Mouse (Mus musculus) lung, postnatal 0 days (tissue): ENCODE measurements at regions not wholly inside any gene's neighbourhood (a gene's known extent, or its start where the extent isn't known, plus 50 kb on each side); places are given as distances from the start of the nearest gene placed in this dataset.
"Not testable (repeated sequence)": the region's sequence is repeated elsewhere in the genome, so short reads cannot be mapped to it uniquely, and the experiment has no call there.

Experiments used
- ATAC-seq: fragments of 200-750 bp; cut with Nextera tagmentation; 2 replicates; pipeline ENCODE4 v1.8.0; 2017; ENCODE audit warnings: moderate library complexity
- DNase-seq: peaks from one replicate; pipeline ENCODE4 v3.0.0-alpha.2; 2016; ENCODE audit warnings: low spot score
- H3K27ac ChIP-seq: fragments of 300-500 bp; sonication (generic); 2 replicates; pipeline ENCODE4 v1.5.1; 2014; ENCODE audit warnings: antibody characterized with exemption, mild to moderate bottlenecking, low read length, mixed read lengths
- H3K27me3 ChIP-seq: fragments of 300-500 bp; sonication (generic); replicated peaks from 2 replicates; pipeline ENCODE4 v1.6.1; 2014; ENCODE audit warnings: low read length, mixed read lengths; ENCODE audit not compliant: insufficient read depth
- H3K36me3 ChIP-seq: fragments of 300-500 bp; sonication (generic); 2 replicates; pipeline ENCODE4 v1.6.1; 2014; ENCODE audit warnings: low read length, mixed read lengths; ENCODE audit not compliant: insufficient read depth
- H3K4me1 ChIP-seq: fragments of 300-500 bp; sonication (generic); 2 replicates; pipeline ENCODE4 v1.6.1; 2014; ENCODE audit warnings: antibody characterized with exemption, low read depth, low read length, mixed read lengths; ENCODE audit not compliant: insufficient read depth
- H3K4me2 ChIP-seq: fragments of 300-500 bp; sonication (generic); replicated peaks from 2 replicates; pipeline ENCODE4 v1.6.1; 2014; ENCODE audit warnings: low read depth, mild to moderate bottlenecking, low read length, moderate library complexity, mixed read lengths
- H3K4me3 ChIP-seq: fragments of 300-500 bp; sonication (generic); 2 replicates; pipeline ENCODE4 v1.5.1; 2014; ENCODE audit warnings: low read depth, low read length
- H3K9ac ChIP-seq: fragments of 300-500 bp; sonication (generic); replicated peaks from 2 replicates; pipeline ENCODE4 v1.6.1; 2014; ENCODE audit warnings: low read depth, mild to moderate bottlenecking
- H3K9me3 ChIP-seq: fragments of 300-500 bp; sonication (generic); 2 replicates; pipeline ENCODE4 v1.6.1; 2016; ENCODE audit warnings: low read length, mixed read lengths
- CTCF ChIP-seq: IDR thresholded peaks from 2 replicates; pipeline ENCODE4 v1.5.1; 2016; ENCODE audit warnings: antibody characterized with exemption, mild to moderate bottlenecking
- EP300 ChIP-seq: IDR thresholded peaks from 2 replicates; pipeline ENCODE4 v1.6.1; 2016; ENCODE audit warnings: antibody characterized with exemption, mild to moderate bottlenecking, control low read depth
- whole genome bisulfite sequencing: fragments of 180-500 bp; shearing (Covaris S2); extraction: QIAGEN DNeasy Blood & Tissue Kit; methylation state at CpG from one replicate; pipeline ENCODE4 v1.1.7; 2014; 5-methylcytosine and 5-hydroxymethylcytosine counted together

DNA sequence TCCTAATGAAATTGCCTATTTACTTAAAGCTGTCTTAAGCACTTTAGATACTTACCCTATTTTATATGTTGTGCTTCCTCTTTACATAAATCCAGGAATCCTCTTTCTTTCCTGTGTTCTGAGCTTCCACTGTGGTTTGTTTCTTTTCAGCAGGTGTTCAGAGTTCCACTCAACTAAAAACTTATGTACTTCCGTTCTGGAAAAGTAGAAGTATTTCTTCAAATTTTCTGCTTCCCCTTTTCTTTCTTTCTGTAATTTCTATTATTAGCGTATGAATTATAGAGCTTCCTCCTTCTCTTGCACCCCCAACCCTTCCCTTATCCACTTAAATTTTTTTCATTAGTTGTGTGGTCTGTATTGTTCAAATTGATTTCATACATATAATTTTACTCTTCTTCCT is 165.8 kb upstream of the Nudt12 start:
- no peak overlapping the region for H3K27ac ChIP-seq
- DNase-seq (no peak), ATAC-seq (no peak)
- no peak overlapping the region for H3K4me2 ChIP-seq
- H3K36me3 ChIP-seq: no peaks in the 10 kb centered on the region
- H3K9me3 ChIP-seq: no peaks in the 10 kb centered on the region
- no peak overlapping the region for H3K9ac ChIP-seq
- no peaks in the 10 kb centered on the region for H3K4me1 ChIP-seq
- TF ChIP-seq EP300 (no peak), CTCF (no peak)
- WGBS: 75% methylated on average over 2 of the region's 2 CpGs
- H3K4me3 ChIP-seq: no peak overlapping the region
- no peaks in the 10 kb centered on the region for H3K27me3 ChIP-seq

DNA sequence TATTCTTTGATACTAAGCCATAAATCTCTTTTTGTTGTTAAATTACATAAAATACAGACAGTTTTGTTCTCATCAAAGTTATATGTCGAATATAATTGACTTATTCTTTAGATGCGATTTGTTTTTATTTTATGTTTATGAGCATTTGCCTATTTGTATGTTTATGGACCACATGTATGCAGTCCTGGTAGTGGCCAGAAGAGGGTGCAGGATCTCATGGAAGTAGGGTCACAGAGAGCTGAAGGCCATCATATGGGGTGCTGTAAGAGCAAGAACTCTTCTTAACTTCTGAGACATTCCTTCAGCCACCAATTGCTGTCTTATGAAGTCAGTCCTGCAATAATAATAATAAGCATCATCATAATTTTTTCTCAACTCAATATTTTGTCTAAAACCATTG is 143.2 kb upstream of the Nudt12 start:
- no peak for DNase-seq
- Histone ChIP-seq H3K36me3 (no peaks in the 10 kb centered on the region), H3K9me3 (no peaks in the 10 kb centered on the region), H3K4me3 (no peak overlapping the region), H3K9ac (no peak overlapping the region), H3K27me3 (no peaks in the 10 kb centered on the region), H3K4me2 (no peak overlapping the region), H3K27ac (no peak overlapping the region), H3K4me1 (no peaks in the 10 kb centered on the region)
- ATAC-seq: no peak
- no peak for TF ChIP-seq EP300
- WGBS: 66% methylated on average over 2 of the region's 2 CpGs

GRCm38 (mm10) chr17:59143760-59144157 is 130.6 kb upstream of the Nudt12 start:
- Histone ChIP-seq H3K4me1 (no peaks in the 10 kb centered on the region), H3K4me3 (no peak overlapping the region), H3K27me3 (no peaks in the 10 kb centered on the region), H3K9ac (no peak overlapping the region), H3K27ac (no peak overlapping the region), H3K9me3 (no peaks in the 10 kb centered on the region), H3K4me2 (no peak overlapping the region), H3K36me3 (no peaks in the 10 kb centered on the region)
- no peak for DNase-seq
- TF ChIP-seq CTCF (no peak), EP300 (no peak)
- ATAC-seq: no peak
- WGBS: 64% methylated on average over 1 of the region's 1 CpGs

DNA sequence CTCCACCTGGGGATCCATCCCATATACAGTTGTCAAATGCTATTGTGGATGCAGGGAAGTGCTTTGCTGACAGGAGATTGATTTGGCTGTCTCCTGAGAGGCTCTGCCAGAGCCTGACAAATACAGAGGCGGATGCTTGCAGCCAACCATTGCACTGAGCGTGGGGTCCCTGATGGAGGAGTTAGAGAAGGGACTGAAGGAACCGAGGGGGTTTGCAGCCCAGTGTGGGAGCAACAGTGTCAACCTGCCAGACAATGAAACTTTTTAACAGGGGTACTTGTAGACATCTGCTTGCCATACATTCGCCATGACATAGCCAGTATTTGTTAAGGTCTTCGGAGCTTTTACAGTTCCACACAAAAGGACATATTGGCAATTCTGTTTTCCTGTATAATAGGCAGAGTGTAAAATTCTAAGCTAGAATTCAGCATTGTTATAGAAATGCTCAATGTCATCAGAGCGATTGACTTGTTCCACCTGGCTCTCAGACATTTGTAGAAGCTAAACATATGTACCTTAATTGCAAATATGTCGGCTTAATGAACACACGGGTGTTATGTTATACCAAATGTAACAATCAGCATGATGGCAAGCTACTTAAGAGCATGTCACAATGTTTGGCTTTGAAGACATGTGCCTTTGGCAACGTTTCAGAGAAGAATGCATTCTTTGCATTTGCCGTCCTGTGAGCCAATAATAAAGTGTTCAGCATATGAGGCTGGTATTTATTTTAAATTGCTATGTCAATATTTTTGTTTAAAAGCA is 130.0 kb upstream of the Nudt12 start:
- WGBS: 67% methylated on average over 10 of the region's 10 CpGs
- ATAC-seq (no peak), DNase-seq (no peak)
- Histone ChIP-seq H3K9ac (no peak overlapping the region), H3K27ac (no peak overlapping the region), H3K36me3 (no peaks in the 10 kb centered on the region), H3K4me2 (no peak overlapping the region), H3K9me3 (no peaks in the 10 kb centered on the region), H3K4me3 (no peak overlapping the region), H3K4me1 (no peaks in the 10 kb centered on the region), H3K27me3 (no peaks in the 10 kb centered on the region)
- TF ChIP-seq CTCF: no peak
- TF ChIP-seq EP300: no peak

- ATAC-seq (no peak), DNase-seq (no peak)
- 67% methylated on average over 2 of the region's 2 CpGs for WGBS
- no peaks in the 10 kb centered on the region for H3K36me3 ChIP-seq
- no peak overlapping the region for H3K4me3 ChIP-seq
- H3K4me1 ChIP-seq: no peaks in the 10 kb centered on the region
- H3K4me2 ChIP-seq: no peak overlapping the region
- H3K9ac ChIP-seq: no peak overlapping the region
- no peak overlapping the region for H3K27ac ChIP-seq
- no peaks in the 10 kb centered on the region for H3K27me3 ChIP-seq
- no peak for TF ChIP-seq CTCF
- no peak for TF ChIP-seq EP300
- no peaks in the 10 kb centered on the region for H3K9me3 ChIP-seq
Observed at GRCm38 (mm10) chr17:59138791-59139190, 125.6 kb upstream of the Nudt12 start.

GRCm38 (mm10) chr17:59099376-59099775 is 86.2 kb upstream of the Nudt12 start:
- H3K27ac ChIP-seq: no peak overlapping the region

GRCm38 (mm10) chr17:59076846-59077245 is 63.7 kb upstream of the Nudt12 start:
- H3K27me3 ChIP-seq, DNase-seq, H3K9ac ChIP-seq, H3K4me3 ChIP-seq, H3K9me3 ChIP-seq, H3K36me3 ChIP-seq, H3K4me1 ChIP-seq, H3K27ac ChIP-seq, ATAC-seq, H3K4me2 ChIP-seq: not testable (repeated sequence)
- 78% methylated on average over 2 of the region's 6 CpGs for WGBS

More at GRCm38 (mm10) chr17:59099376-59099775, 86.2 kb upstream of the Nudt12 start:
- Histone ChIP-seq H3K36me3 (no peaks in the 10 kb centered on the region), H3K4me2 (no peak overlapping the region), H3K4me3 (no peak overlapping the region), H3K4me1 (no peaks in the 10 kb centered on the region), H3K27me3 (no peaks in the 10 kb centered on the region), H3K9me3 (no peaks in the 10 kb centered on the region), H3K9ac (no peak overlapping the region)
- TF ChIP-seq EP300 (no peak), CTCF (peak; percentile 39; the same call in 1 of the 2 replicates)
- ATAC-seq: no peak
- 7% methylated on average over 5 of the region's 5 CpGs for WGBS
- DNase-seq: no peak

DNA sequence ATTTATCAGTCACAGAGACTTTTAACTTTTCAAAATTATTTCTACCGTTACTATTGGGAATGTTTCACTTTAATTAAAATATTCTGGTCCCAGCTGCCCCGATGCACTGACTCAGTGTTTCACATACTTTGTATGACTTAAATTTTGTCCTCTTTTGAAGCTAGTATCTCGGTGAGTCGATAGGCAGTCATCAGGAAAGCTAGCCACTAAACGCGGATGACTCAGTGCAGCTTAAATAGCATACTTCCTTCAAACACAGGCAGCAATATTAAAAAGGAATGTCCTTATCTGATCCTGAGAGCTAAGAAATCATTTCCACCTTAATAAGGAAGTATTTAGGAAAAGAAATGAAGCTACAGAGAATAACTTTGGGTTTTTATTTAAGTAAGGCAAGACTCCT is 63.2 kb upstream of the Nudt12 start:
- not testable (repeated sequence) for H3K9me3 ChIP-seq, DNase-seq, ATAC-seq, H3K4me2 ChIP-seq, H3K36me3 ChIP-seq, H3K4me3 ChIP-seq, H3K27ac ChIP-seq, H3K9ac ChIP-seq, H3K4me1 ChIP-seq, H3K27me3 ChIP-seq
- 88% methylated on average over 2 of the region's 6 CpGs for WGBS
